Mouse (Mus musculus): Measurements from ENCODE around the gene Nt5c2. TPM values are rescaled to one million over a fixed set of nuclear protein-coding genes. Genes with fewer than 3 reads are reported as not detected.
"Not testable (repeated sequence)": the region's sequence is repeated elsewhere in the genome, so short reads cannot be mapped to it uniquely, and the experiment has no call there.

Gene Nt5c2
- polyA plus RNA-seq, 1 experiment from 2014 or later, result 106 TPM

- no peak overlapping the region for H3K27ac ChIP-seq (ENCODE audit: low read length)
- no peaks in the 10 kb centered on the region for H3K27me3 ChIP-seq (ENCODE audit: control insufficient read depth, insufficient read depth, low read length)
- no peak for ATAC-seq (ENCODE audit: insufficient number of reproducible peaks, insufficient read depth, low FRiP score, low read depth)
- no peak overlapping the region for H3K4me2 ChIP-seq (replicated peaks; ENCODE audit: low read depth, low read length)
- 77% methylated on average over 3 of the region's 3 CpGs for WGBS
- no peaks in the 10 kb centered on the region for H3K9me3 ChIP-seq (ENCODE audit: control insufficient read depth, low read depth, low read length)
- no peak overlapping the region for H3K4me3 ChIP-seq (ENCODE audit: low read depth, low read length)
- H3K4me1 ChIP-seq (ENCODE audit: control insufficient read depth, insufficient read depth, low read length), result peaks cover 3% of the 10 kb centered on the region; the same call in 1 of the 2 replicates
- H3K36me3 ChIP-seq (ENCODE audit: control insufficient read depth, insufficient read depth, low read length), result no peaks in the 10 kb centered on the region
- no peak overlapping the region for H3K9ac ChIP-seq (replicated peaks; ENCODE audit: low read depth, low read length)
Observed at GRCm38 (mm10) chr19:46979781-46980105, 35.2 kb downstream of the Nt5c2 start.

GRCm38 (mm10) chr19:46978920-46979780, 35.8 kb downstream of the Nt5c2 start:
- WGBS, result 79% methylated on average over 17 of the region's 17 CpGs
- no peaks in the 10 kb centered on the region for H3K27me3 ChIP-seq (ENCODE audit: control insufficient read depth, insufficient read depth, low read length)
- H3K9me3 ChIP-seq (ENCODE audit: control insufficient read depth, low read depth, low read length), result no peaks in the 10 kb centered on the region
- no peak overlapping the region for H3K4me2 ChIP-seq (replicated peaks; ENCODE audit: low read depth, low read length)
- no peak overlapping the region for H3K27ac ChIP-seq (ENCODE audit: low read length)
- ATAC-seq (ENCODE audit: insufficient number of reproducible peaks, insufficient read depth, low FRiP score, low read depth), result no peak
- H3K9ac ChIP-seq (replicated peaks; ENCODE audit: low read depth, low read length), result no peak overlapping the region
- peaks cover 3% of the 10 kb centered on the region; the same call in 1 of the 2 replicates for H3K4me1 ChIP-seq (ENCODE audit: control insufficient read depth, insufficient read depth, low read length)
- H3K4me3 ChIP-seq (ENCODE audit: low read depth, low read length), result no peak overlapping the region
- H3K36me3 ChIP-seq (ENCODE audit: control insufficient read depth, insufficient read depth, low read length), result no peaks in the 10 kb centered on the region

GRCm38 (mm10) chr19:46978069-46978468, 36.9 kb downstream of the Nt5c2 start:
- not testable (repeated sequence) for H3K9me3 ChIP-seq (ENCODE audit: control insufficient read depth, low read depth, low read length); H3K4me3 ChIP-seq (ENCODE audit: low read depth, low read length); H3K4me2 ChIP-seq (replicated peaks; ENCODE audit: low read depth, low read length); H3K4me1 ChIP-seq (ENCODE audit: control insufficient read depth, insufficient read depth, low read length); H3K9ac ChIP-seq (replicated peaks; ENCODE audit: low read depth, low read length); H3K27me3 ChIP-seq (ENCODE audit: control insufficient read depth, insufficient read depth, low read length); H3K27ac ChIP-seq (ENCODE audit: low read length); ATAC-seq (ENCODE audit: insufficient number of reproducible peaks, insufficient read depth, low FRiP score, low read depth); H3K36me3 ChIP-seq (ENCODE audit: control insufficient read depth, insufficient read depth, low read length)
- WGBS, result 94% methylated on average over 3 of the region's 3 CpGs

- Histone ChIP-seq H3K9me3 (ENCODE audit: control insufficient read depth, low read depth, low read length) (no peaks in the 10 kb centered on the region), H3K36me3 (ENCODE audit: control insufficient read depth, insufficient read depth, low read length) (no peaks in the 10 kb centered on the region), H3K9ac (replicated peaks; ENCODE audit: low read depth, low read length) (no peak overlapping the region), H3K4me1 (ENCODE audit: control insufficient read depth, insufficient read depth, low read length) (no peaks in the 10 kb centered on the region), H3K4me2 (replicated peaks; ENCODE audit: low read depth, low read length) (no peak overlapping the region), H3K4me3 (ENCODE audit: low read depth, low read length) (no peak overlapping the region), H3K27me3 (ENCODE audit: control insufficient read depth, insufficient read depth, low read length) (no peaks in the 10 kb centered on the region), H3K27ac (ENCODE audit: low read length) (no peak overlapping the region)
- ATAC-seq (ENCODE audit: insufficient number of reproducible peaks, insufficient read depth, low FRiP score, low read depth), result no peak
- WGBS, result 73% methylated on average over 6 of the region's 6 CpGs
Observed at GRCm38 (mm10) chr19:46977460-46977859, 37.5 kb downstream of the Nt5c2 start.

GRCm38 (mm10) chr19:46976743-46977142, 38.2 kb downstream of the Nt5c2 start:
- H3K9ac ChIP-seq (replicated peaks; ENCODE audit: low read depth, low read length), result no peak overlapping the region
- no peak overlapping the region for H3K4me2 ChIP-seq (replicated peaks; ENCODE audit: low read depth, low read length)
- no peaks in the 10 kb centered on the region for H3K36me3 ChIP-seq (ENCODE audit: control insufficient read depth, insufficient read depth, low read length)
- WGBS, result 59% methylated on average over 2 of the region's 2 CpGs
- no peak for ATAC-seq (ENCODE audit: insufficient number of reproducible peaks, insufficient read depth, low FRiP score, low read depth)
- no peaks in the 10 kb centered on the region for H3K27me3 ChIP-seq (ENCODE audit: control insufficient read depth, insufficient read depth, low read length)
- no peaks in the 10 kb centered on the region for H3K4me1 ChIP-seq (ENCODE audit: control insufficient read depth, insufficient read depth, low read length)
- H3K27ac ChIP-seq (ENCODE audit: low read length), result no peak overlapping the region
- no peak overlapping the region for H3K4me3 ChIP-seq (ENCODE audit: low read depth, low read length)
- no peaks in the 10 kb centered on the region for H3K9me3 ChIP-seq (ENCODE audit: control insufficient read depth, low read depth, low read length)

- no peaks in the 10 kb centered on the region for H3K27me3 ChIP-seq (ENCODE audit: control insufficient read depth, insufficient read depth, low read length)
- no peaks in the 10 kb centered on the region for H3K9me3 ChIP-seq (ENCODE audit: control insufficient read depth, low read depth, low read length)
- H3K36me3 ChIP-seq (ENCODE audit: control insufficient read depth, insufficient read depth, low read length), result no peaks in the 10 kb centered on the region
- no peak overlapping the region for H3K9ac ChIP-seq (replicated peaks; ENCODE audit: low read depth, low read length)
- no peak for ATAC-seq (ENCODE audit: insufficient number of reproducible peaks, insufficient read depth, low FRiP score, low read depth)
- WGBS, result 87% methylated on average over 8 of the region's 8 CpGs
- H3K4me1 ChIP-seq (ENCODE audit: control insufficient read depth, insufficient read depth, low read length), result no peaks in the 10 kb centered on the region
- no peak overlapping the region for H3K4me3 ChIP-seq (ENCODE audit: low read depth, low read length)
- no peak overlapping the region for H3K4me2 ChIP-seq (replicated peaks; ENCODE audit: low read depth, low read length)
- no peak overlapping the region for H3K27ac ChIP-seq (ENCODE audit: low read length)
Observed at GRCm38 (mm10) chr19:46975997-46976396, 39.0 kb downstream of the Nt5c2 start.

- no peak for ATAC-seq (ENCODE audit: insufficient number of reproducible peaks, insufficient read depth, low FRiP score, low read depth)
- 64% methylated on average over 4 of the region's 4 CpGs for WGBS
- Histone ChIP-seq H3K36me3 (ENCODE audit: control insufficient read depth, insufficient read depth, low read length) (no peaks in the 10 kb centered on the region), H3K27ac (ENCODE audit: low read length) (no peak overlapping the region), H3K9me3 (ENCODE audit: control insufficient read depth, low read depth, low read length) (no peaks in the 10 kb centered on the region), H3K9ac (replicated peaks; ENCODE audit: low read depth, low read length) (no peak overlapping the region), H3K4me2 (replicated peaks; ENCODE audit: low read depth, low read length) (no peak overlapping the region), H3K4me3 (ENCODE audit: low read depth, low read length) (no peak overlapping the region), H3K27me3 (ENCODE audit: control insufficient read depth, insufficient read depth, low read length) (no peaks in the 10 kb centered on the region), H3K4me1 (ENCODE audit: control insufficient read depth, insufficient read depth, low read length) (no peaks in the 10 kb centered on the region)
Observed at GRCm38 (mm10) chr19:46975565-46975964, 39.4 kb downstream of the Nt5c2 start.

GRCm38 (mm10) chr19:46972159-46972558, 42.8 kb downstream of the Nt5c2 start:
- H3K4me1 ChIP-seq (ENCODE audit: control insufficient read depth, insufficient read depth, low read length), result no peaks in the 10 kb centered on the region
- no peak overlapping the region for H3K4me2 ChIP-seq (replicated peaks; ENCODE audit: low read depth, low read length)
- H3K27me3 ChIP-seq (ENCODE audit: control insufficient read depth, insufficient read depth, low read length), result no peaks in the 10 kb centered on the region
- WGBS, result 90% methylated on average over 3 of the region's 3 CpGs
- ATAC-seq (ENCODE audit: insufficient number of reproducible peaks, insufficient read depth, low FRiP score, low read depth), result no peak
- H3K4me3 ChIP-seq (ENCODE audit: low read depth, low read length), result no peak overlapping the region
- no peaks in the 10 kb centered on the region for H3K36me3 ChIP-seq (ENCODE audit: control insufficient read depth, insufficient read depth, low read length)
- no peaks in the 10 kb centered on the region for H3K9me3 ChIP-seq (ENCODE audit: control insufficient read depth, low read depth, low read length)
- no peak overlapping the region for H3K9ac ChIP-seq (replicated peaks; ENCODE audit: low read depth, low read length)
- H3K27ac ChIP-seq (ENCODE audit: low read length), result no peak overlapping the region

- Histone ChIP-seq H3K27me3 (ENCODE audit: control insufficient read depth, insufficient read depth, low read length) (no peaks in the 10 kb centered on the region), H3K9me3 (ENCODE audit: control insufficient read depth, low read depth, low read length) (no peaks in the 10 kb centered on the region), H3K4me3 (ENCODE audit: low read depth, low read length) (no peak overlapping the region), H3K4me1 (ENCODE audit: control insufficient read depth, insufficient read depth, low read length) (no peaks in the 10 kb centered on the region), H3K27ac (ENCODE audit: low read length) (peak overlapping the region; percentile 79), H3K4me2 (replicated peaks; ENCODE audit: low read depth, low read length) (no peak overlapping the region), H3K36me3 (ENCODE audit: control insufficient read depth, insufficient read depth, low read length) (no peaks in the 10 kb centered on the region), H3K9ac (replicated peaks; ENCODE audit: low read depth, low read length) (no peak overlapping the region)
- no peak for ATAC-seq (ENCODE audit: insufficient number of reproducible peaks, insufficient read depth, low FRiP score, low read depth)
- 56% methylated on average over 9 of the region's 9 CpGs for WGBS
Observed at GRCm38 (mm10) chr19:46971712-46972111, 43.2 kb downstream of the Nt5c2 start.
